Mouse (Mus musculus) embryonic fibroblast, embryonic 13.5 days (primary cell): ENCODE data around the gene Dolpp1.

Experiments used
- CTCF ChIP-seq: IDR thresholded peaks from 2 replicates; pipeline ENCODE4 v1.5.1; 2011; ENCODE audit warnings: mild to moderate bottlenecking, control low read depth, low read length, moderate library complexity, borderline replicate concordance; ENCODE audit not compliant: insufficient read depth
- POLR2A ChIP-seq: IDR thresholded peaks from 2 replicates; pipeline ENCODE4 v1.6.1; 2011; ENCODE audit warnings: low read depth, mild to moderate bottlenecking, control low read depth, low read length, moderate library complexity

- TF ChIP-seq CTCF = no peak
- TF ChIP-seq POLR2A = no peak
Measured at GRCm38 (mm10) chr2:30395757-30396156, 3.7 kb downstream of the Dolpp1 start.
